Mouse (Mus musculus): Measurements from ENCODE around the gene C2. TPM values are rescaled to one million over a fixed set of nuclear protein-coding genes. Genes with fewer than 3 reads are reported as not detected.

C2 gene
- polyA plus RNA-seq, 1 experiment from 2014 or later = 0.65 TPM

GRCm38 (mm10) chr17:34860514-34860913 lies 37.6 kb downstream of the C2 start:
- DNase-seq (ENCODE audit: low read depth, low spot score) (no peak), ATAC-seq (no peak)
- TF ChIP-seq CTCF (IDR thresholded peaks at IDR 0.05) = no peak
- H3K27me3 ChIP-seq = no peaks in the 10 kb centered on the region
- POLR2A ChIA-PET = interaction anchor here (0.6 kb wide), 1 partner anchor 19 kb away, joined by 3 read pairs; the partner anchor contains the start of gene Zbtb12
- CTCF ChIA-PET = no interaction called here
- in situ Hi-C loops (cut with MboI; ENCODE audit: low pct_unique_long_range_greater_than_20kb) = loop anchor here (5.0 kb wide), 1 partner anchor 82 kb away; no protein-coding TSS in a partner anchor

GRCm38 (mm10) chr17:34858670-34859069 lies 39.4 kb downstream of the C2 start:
- CTCF ChIA-PET = no interaction called here
- DNase-seq (ENCODE audit: low read depth, low spot score) (no peak), ATAC-seq (no peak)
- H3K27me3 ChIP-seq = no peaks in the 10 kb centered on the region
- in situ Hi-C loops (cut with MboI; ENCODE audit: low pct_unique_long_range_greater_than_20kb) = loop anchor here (5.0 kb wide), 1 partner anchor 34 kb away; no protein-coding TSS in a partner anchor
- TF ChIP-seq CTCF (IDR thresholded peaks at IDR 0.05) = no peak
- POLR2A ChIA-PET = no interaction called here

- TF ChIP-seq CTCF (IDR thresholded peaks at IDR 0.05) = no peak
- in situ Hi-C loops (cut with MboI; ENCODE audit: low pct_unique_long_range_greater_than_20kb) = loop anchor here (5.0 kb wide), 1 partner anchor 36 kb away; no protein-coding TSS in a partner anchor
Measured at GRCm38 (mm10) chr17:34855825-34856224, 42.2 kb downstream of the C2 start.

GRCm38 (mm10) chr17:34854761-34855160 lies 43.3 kb downstream of the C2 start:
- POLR2A ChIA-PET = no interaction called here
- no peaks in the 10 kb centered on the region for H3K27me3 ChIP-seq
- no peak for ATAC-seq
- no peak for DNase-seq (ENCODE audit: low read depth, low spot score)
- in situ Hi-C loops (cut with MboI; ENCODE audit: low pct_unique_long_range_greater_than_20kb) = loop anchor here (5.0 kb wide), 1 partner anchor 38 kb away; no protein-coding TSS in a partner anchor
- no peak for TF ChIP-seq CTCF (IDR thresholded peaks at IDR 0.05)
- CTCF ChIA-PET = interaction anchor here (0.9 to 2.9 kb wide), 4 partner anchors 9 to 126 kb away, joined by 3 to 15 read pairs (median 5); partner anchors contain the start of gene Zbtb12

More at GRCm38 (mm10) chr17:34855825-34856224, 42.2 kb downstream of the C2 start:
- ChIA-PET CTCF (interaction anchor here (0.8 to 2.9 kb wide), 15 partner anchors 8 to 95 kb away, joined by 3 to 15 read pairs (median 5); partner anchors contain the start of gene Zbtb12), POLR2A (interaction anchor here (0.6 to 0.8 kb wide), 3 partner anchors 43 to 821 kb away, joined by 3 to 4 read pairs (median 3); no protein-coding TSS in a partner anchor)
- ATAC-seq (no peak), DNase-seq (ENCODE audit: low read depth, low spot score) (no peak)
- no peaks in the 10 kb centered on the region for H3K27me3 ChIP-seq

GRCm38 (mm10) chr17:34853511-34853910 lies 44.6 kb downstream of the C2 start:
- ATAC-seq = no peak
- H3K27me3 ChIP-seq = no peaks in the 10 kb centered on the region
- TF ChIP-seq CTCF (IDR thresholded peaks at IDR 0.05) = no peak
- ChIA-PET CTCF (interaction anchor here (0.8 kb wide), 1 partner anchor 30 kb away, joined by 3 read pairs; no protein-coding TSS in a partner anchor), POLR2A (no interaction called here)
- no peak for DNase-seq (ENCODE audit: low read depth, low spot score)
- in situ Hi-C loops (cut with MboI; ENCODE audit: low pct_unique_long_range_greater_than_20kb) = no loop called here

- no peaks in the 10 kb centered on the region for H3K27me3 ChIP-seq
- TF ChIP-seq CTCF (IDR thresholded peaks at IDR 0.05) = no peak
- peak; percentile 25 for ATAC-seq
- no peak for DNase-seq (ENCODE audit: low read depth, low spot score)
- ChIA-PET CTCF (no interaction called here), POLR2A (interaction anchor here (0.8 kb wide), 1 partner anchor 339 kb away, joined by 3 read pairs; no protein-coding TSS in a partner anchor)
- in situ Hi-C loops (cut with MboI; ENCODE audit: low pct_unique_long_range_greater_than_20kb) = no loop called here
Measured at GRCm38 (mm10) chr17:34850517-34851125, 47.4 kb downstream of the C2 start.

GRCm38 (mm10) chr17:34849722-34850516 lies 48.1 kb downstream of the C2 start, which contains the start of the genes Skiv2l and Nelfe:
Gene Skiv2l, minus strand, starts transcription at chr17:34850210.
Gene Nelfe, plus strand, starts transcription at chr17:34850391.
- ATAC-seq (peak; percentile 85), DNase-seq (ENCODE audit: low read depth, low spot score) (peak; percentile 71)
- ChIA-PET CTCF (no interaction called here), POLR2A (interaction anchor here (1.1 kb wide), 1 partner anchor 50 kb away, joined by 3 read pairs; no protein-coding TSS in a partner anchor)
- no peaks in the 10 kb centered on the region for H3K27me3 ChIP-seq
- in situ Hi-C loops (cut with MboI; ENCODE audit: low pct_unique_long_range_greater_than_20kb) = loop anchor here (10.0 kb wide), 1 partner anchor 395 kb away; the partner anchor contains the start of gene Ddx39b
- no peak for TF ChIP-seq CTCF (IDR thresholded peaks at IDR 0.05)

- in situ Hi-C loops (cut with MboI; ENCODE audit: low pct_unique_long_range_greater_than_20kb) = loop anchor here (10.0 kb wide), 1 partner anchor 397 kb away; the partner anchor contains the start of gene Ddx39b
- ATAC-seq = no peak
- ChIA-PET POLR2A (no interaction called here), CTCF (no interaction called here)
- no peaks in the 10 kb centered on the region for H3K27me3 ChIP-seq
- no peak for TF ChIP-seq CTCF (IDR thresholded peaks at IDR 0.05)
- DNase-seq (ENCODE audit: low read depth, low spot score) = no peak
Measured at GRCm38 (mm10) chr17:34847615-34848014, 50.5 kb downstream of the C2 start.

GRCm38 (mm10) chr17:34847192-34847591 lies 50.9 kb downstream of the C2 start:
- POLR2A ChIA-PET = no interaction called here
- ATAC-seq (no peak), DNase-seq (ENCODE audit: low read depth, low spot score) (no peak)
- H3K27me3 ChIP-seq = no peaks in the 10 kb centered on the region
- no peak for TF ChIP-seq CTCF (IDR thresholded peaks at IDR 0.05)
- CTCF ChIA-PET = no interaction called here
- in situ Hi-C loops (cut with MboI; ENCODE audit: low pct_unique_long_range_greater_than_20kb) = loop anchor here (10.0 kb wide), 1 partner anchor 398 kb away; the partner anchor contains the start of gene Ddx39b

GRCm38 (mm10) chr17:34844884-34845283 lies 53.2 kb downstream of the C2 start:
- in situ Hi-C loops (cut with MboI; ENCODE audit: low pct_unique_long_range_greater_than_20kb) = loop anchor here (10.0 kb wide), 1 partner anchor 400 kb away; the partner anchor contains the start of gene Ddx39b
- ATAC-seq (no peak), DNase-seq (ENCODE audit: low read depth, low spot score) (no peak)
- ChIA-PET POLR2A (no interaction called here), CTCF (no interaction called here)
- H3K27me3 ChIP-seq = no peaks in the 10 kb centered on the region
- TF ChIP-seq CTCF (IDR thresholded peaks at IDR 0.05) = no peak

Data from Patski (cell line).